Mouse (Mus musculus) forebrain, postnatal 0 days (tissue): ENCODE results near the gene Efcab11. TPM values are rescaled to one million over a fixed set of nuclear protein-coding genes. Genes with fewer than 3 reads are reported as not detected.

Experiments
- ATAC-seq: fragments of 200-750 bp; cut with Nextera tagmentation; 2 replicates; pipeline ENCODE4 v1.8.0; 2017; ENCODE audit warnings: mild to moderate bottlenecking, moderate library complexity
- DNase-seq: peaks from one replicate; pipeline ENCODE4 v3.0.0-alpha.2; 2015
- H3K27ac ChIP-seq: fragments of 300-500 bp; sonication (generic); 2 replicates; pipeline ENCODE4 v1.5.1; 2014; ENCODE audit warnings: low read depth, mild to moderate bottlenecking, antibody characterized with exemption, low read length, moderate library complexity, mixed read lengths
- H3K27me3 ChIP-seq: fragments of 300-500 bp; sonication (generic); 2 replicates; pipeline ENCODE4 v1.6.1; 2014; ENCODE audit warnings: mild to moderate bottlenecking, low read length, mixed read lengths; ENCODE audit not compliant: insufficient read depth
- H3K36me3 ChIP-seq: fragments of 300-500 bp; sonication (generic); 2 replicates; pipeline ENCODE4 v1.6.1; 2014; ENCODE audit warnings: mild to moderate bottlenecking, moderate library complexity; ENCODE audit not compliant: insufficient read depth
- H3K4me1 ChIP-seq: fragments of 300-500 bp; sonication (generic); 2 replicates; pipeline ENCODE4 v1.6.1; 2014; ENCODE audit warnings: antibody characterized with exemption; ENCODE audit not compliant: insufficient read depth
- H3K4me2 ChIP-seq: fragments of 300-500 bp; sonication (generic); 2 replicates; pipeline ENCODE4 v1.6.1; 2014; ENCODE audit warnings: low read depth, mild to moderate bottlenecking, moderate library complexity
- H3K4me3 ChIP-seq: fragments of 300-500 bp; sonication (generic); 2 replicates; pipeline ENCODE4 v1.5.1; 2014; ENCODE audit warnings: low read depth, low read length, mixed read lengths
- H3K9ac ChIP-seq: fragments of 300-500 bp; sonication (generic); 2 replicates; pipeline ENCODE4 v1.6.1; 2014; ENCODE audit warnings: mild to moderate bottlenecking
- H3K9me3 ChIP-seq: fragments of 300-500 bp; sonication (generic); 2 replicates; pipeline ENCODE4 v1.6.1; 2016; ENCODE audit warnings: low read length
- CTCF ChIP-seq: sonication (generic); IDR thresholded peaks from 2 replicates; pipeline ENCODE4 v1.5.1; 2016; ENCODE audit warnings: antibody characterized with exemption, control low read depth, low read depth
- WGBS: fragments of 180-500 bp; shearing (Covaris S2); extraction: QIAGEN DNeasy Blood & Tissue Kit; methylation state at CpG from one replicate; pipeline ENCODE4 v1.1.7; 2014; 5-methylcytosine and 5-hydroxymethylcytosine counted together
- polyA plus RNA-seq: library from polyadenylated mRNA; unstranded; fragments of >200 nt; fragmentation: Nextera tagmentation; extraction: Ambion mirVana; gene quantifications from 2 replicates; pipeline ENCODE4 v1.2.1, GENCODE M21; 2015
- total RNA-seq: library from RNA; depleted of rRNA; stranded (reverse); fragments of >200 nt; gene quantifications from 2 replicates; pipeline ENCODE4 v1.2.3, GENCODE M21; 2014

Gene Efcab11
- total and polyA plus RNA-seq, 2 experiments from 2014 or later: 3.3 to 3.7 TPM

DNA sequence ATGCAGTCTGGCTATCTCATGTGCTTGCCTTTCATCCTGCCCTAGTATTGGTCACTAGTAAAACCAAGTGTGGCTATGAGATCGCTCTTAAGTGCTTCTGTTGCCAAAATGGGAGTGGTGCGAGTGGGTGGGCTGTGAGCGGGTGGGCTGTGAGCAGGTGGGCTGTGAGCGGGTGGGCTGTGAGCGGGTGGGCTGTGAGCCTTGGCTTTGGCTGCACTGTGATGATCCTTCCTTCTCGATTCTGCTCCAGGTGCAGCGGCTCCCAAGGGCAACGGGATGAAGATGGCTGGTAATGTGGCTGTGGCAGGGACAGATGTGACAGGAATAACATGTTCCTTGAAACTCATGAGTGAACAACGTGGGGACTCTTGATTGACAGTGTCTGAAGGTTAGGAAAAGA is 128.0 kb downstream of the Efcab11 start:
- no peaks in the 10 kb centered on the region for H3K9me3 ChIP-seq
- peak; percentile 7; the same call in 1 of the 2 replicates for ATAC-seq
- H3K9ac ChIP-seq: no peak overlapping the region
- H3K27me3 ChIP-seq: no peaks in the 10 kb centered on the region
- H3K36me3 ChIP-seq: no peaks in the 10 kb centered on the region
- H3K4me1 ChIP-seq: peaks cover 8% of the 10 kb centered on the region; the same call in 1 of the 2 replicates
- no peak overlapping the region for H3K27ac ChIP-seq
- no peak for TF ChIP-seq CTCF
- WGBS: 59% methylated on average over 9 of the region's 9 CpGs
- no peak overlapping the region for H3K4me2 ChIP-seq
- no peak overlapping the region for H3K4me3 ChIP-seq
- DNase-seq: no peak

DNA sequence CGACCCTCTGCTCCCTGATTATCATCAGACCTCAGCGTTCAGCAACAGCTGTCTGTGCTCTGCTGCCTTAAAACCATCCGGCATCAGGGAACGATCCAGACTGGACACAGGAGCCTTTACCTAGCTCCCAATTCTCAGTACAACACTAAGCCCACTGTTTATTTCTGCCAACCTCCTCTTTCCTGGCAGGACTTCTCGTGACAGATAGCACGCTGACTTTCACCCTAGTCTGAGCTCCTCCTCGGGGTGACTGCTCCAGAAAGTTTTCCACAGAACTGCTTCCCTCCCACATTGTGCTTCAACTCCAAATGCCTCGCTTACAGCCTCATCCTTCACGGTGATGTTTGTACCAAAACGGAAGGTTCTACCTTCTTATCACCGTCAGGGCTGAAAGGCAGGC is 131.3 kb downstream of the Efcab11 start:
- no peak overlapping the region for H3K27ac ChIP-seq
- no peaks in the 10 kb centered on the region for H3K36me3 ChIP-seq
- ATAC-seq (no peak), DNase-seq (no peak)
- peaks cover 8% of the 10 kb centered on the region; the same call in 1 of the 2 replicates for H3K4me1 ChIP-seq
- 88% methylated on average over 11 of the region's 11 CpGs for WGBS
- no peak overlapping the region for H3K4me3 ChIP-seq
- H3K9ac ChIP-seq: no peak overlapping the region
- TF ChIP-seq CTCF: no peak
- no peak overlapping the region for H3K4me2 ChIP-seq
- H3K9me3 ChIP-seq: no peaks in the 10 kb centered on the region
- H3K27me3 ChIP-seq: no peaks in the 10 kb centered on the region

DNA sequence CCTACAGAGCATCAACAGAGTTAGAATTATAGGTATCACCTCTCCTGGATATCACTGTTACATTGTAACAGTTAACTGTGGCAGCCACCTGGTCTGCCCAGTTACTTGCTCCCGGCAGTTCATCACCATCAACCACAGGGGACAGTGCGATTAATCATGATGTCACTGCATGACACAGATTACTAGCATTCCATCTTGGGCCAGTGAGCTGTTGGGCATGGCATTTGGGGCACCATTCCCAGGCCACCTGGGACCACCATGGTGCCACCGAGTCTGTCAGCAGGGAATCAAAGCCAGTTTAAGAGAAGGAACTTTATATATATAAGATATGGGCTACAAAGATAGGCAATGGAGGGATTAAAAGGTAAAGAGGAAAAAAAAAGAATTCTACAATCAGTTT is 134.8 kb downstream of the Efcab11 start:
- Histone ChIP-seq H3K4me3 (no peak overlapping the region), H3K9me3 (no peaks in the 10 kb centered on the region), H3K4me1 (no peaks in the 10 kb centered on the region), H3K27ac (no peak overlapping the region), H3K9ac (no peak overlapping the region), H3K4me2 (no peak overlapping the region), H3K27me3 (no peaks in the 10 kb centered on the region), H3K36me3 (no peaks in the 10 kb centered on the region)
- ATAC-seq (no peak), DNase-seq (no peak)
- TF ChIP-seq CTCF: no peak
- 80% methylated on average over 3 of the region's 3 CpGs for WGBS

- no peak overlapping the region for H3K4me3 ChIP-seq
- no peaks in the 10 kb centered on the region for H3K9me3 ChIP-seq
- no peak overlapping the region for H3K4me2 ChIP-seq
- ATAC-seq: no peak
- no peaks in the 10 kb centered on the region for H3K27me3 ChIP-seq
- no peak overlapping the region for H3K27ac ChIP-seq
- no peak overlapping the region for H3K9ac ChIP-seq
- H3K36me3 ChIP-seq: no peaks in the 10 kb centered on the region
- WGBS: 91% methylated on average over 8 of the region's 8 CpGs
- TF ChIP-seq CTCF: no peak
- DNase-seq: no peak
- H3K4me1 ChIP-seq: no peaks in the 10 kb centered on the region
Observed at GRCm38 (mm10) chr12:99741631-99742030, 142.6 kb downstream of the Efcab11 start.

DNA sequence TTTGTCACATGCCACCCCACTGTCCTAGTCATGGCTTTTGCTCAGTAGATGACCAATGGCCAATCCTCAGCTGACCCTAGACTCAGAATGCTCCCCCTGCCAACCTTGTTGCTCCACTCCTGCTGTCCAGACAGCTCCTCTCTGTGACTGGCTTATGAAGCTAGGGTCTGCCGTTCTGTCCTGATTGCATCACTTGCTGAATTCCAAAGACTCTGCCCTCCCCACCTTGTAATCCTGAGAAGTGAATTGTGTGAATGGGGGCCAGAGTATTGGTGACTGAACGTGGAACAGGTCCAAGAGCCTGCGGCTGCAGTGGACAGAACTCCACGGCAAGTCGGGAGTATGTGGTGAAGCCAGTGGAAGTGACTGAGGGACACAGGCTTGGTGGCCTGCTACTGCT is 145.0 kb downstream of the Efcab11 start:
- Histone ChIP-seq H3K4me1 (no peaks in the 10 kb centered on the region), H3K36me3 (no peaks in the 10 kb centered on the region), H3K9me3 (no peaks in the 10 kb centered on the region), H3K4me3 (no peak overlapping the region), H3K9ac (no peak overlapping the region), H3K27me3 (no peaks in the 10 kb centered on the region), H3K4me2 (no peak overlapping the region), H3K27ac (no peak overlapping the region)
- DNase-seq (no peak), ATAC-seq (no peak)
- 46% methylated on average over 5 of the region's 5 CpGs for WGBS
- TF ChIP-seq CTCF: no peak

- DNase-seq (no peak), ATAC-seq (no peak)
- H3K4me3 ChIP-seq: no peak overlapping the region
- TF ChIP-seq CTCF: no peak
- no peaks in the 10 kb centered on the region for H3K27me3 ChIP-seq
- no peak overlapping the region for H3K9ac ChIP-seq
- 88% methylated on average over 6 of the region's 6 CpGs for WGBS
- no peak overlapping the region for H3K27ac ChIP-seq
- H3K4me1 ChIP-seq: no peaks in the 10 kb centered on the region
- no peak overlapping the region for H3K4me2 ChIP-seq
- no peaks in the 10 kb centered on the region for H3K9me3 ChIP-seq
- no peaks in the 10 kb centered on the region for H3K36me3 ChIP-seq
Observed at GRCm38 (mm10) chr12:99738256-99738655, 146.0 kb downstream of the Efcab11 start.

DNA sequence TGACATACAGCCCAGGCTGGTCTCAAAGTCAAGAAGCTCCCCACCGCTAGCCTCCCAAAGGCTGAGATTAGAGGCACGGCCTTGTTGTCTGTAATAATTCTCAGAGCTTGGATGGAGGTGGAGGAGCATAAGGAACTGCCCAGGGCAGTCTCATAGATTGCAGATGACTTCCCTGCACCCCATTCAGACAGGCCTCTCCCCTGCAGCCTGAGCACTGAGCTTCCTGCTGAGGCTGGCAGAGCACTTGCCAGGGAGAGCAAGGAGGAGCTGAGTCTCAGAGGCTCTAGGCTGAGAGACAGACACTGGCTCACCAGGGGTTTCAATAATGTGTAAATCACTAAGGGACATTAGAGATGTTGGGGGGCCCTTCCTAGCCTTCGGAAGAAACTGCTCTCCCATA is 147.3 kb downstream of the Efcab11 start:
- no peak for ATAC-seq
- Histone ChIP-seq H3K36me3 (no peaks in the 10 kb centered on the region), H3K9me3 (no peaks in the 10 kb centered on the region), H3K9ac (no peak overlapping the region), H3K27ac (no peak overlapping the region), H3K4me3 (no peak overlapping the region), H3K4me2 (no peak overlapping the region), H3K4me1 (no peaks in the 10 kb centered on the region), H3K27me3 (no peaks in the 10 kb centered on the region)
- no peak for TF ChIP-seq CTCF
- no peak for DNase-seq
- WGBS: 58% methylated on average over 3 of the region's 3 CpGs

DNA sequence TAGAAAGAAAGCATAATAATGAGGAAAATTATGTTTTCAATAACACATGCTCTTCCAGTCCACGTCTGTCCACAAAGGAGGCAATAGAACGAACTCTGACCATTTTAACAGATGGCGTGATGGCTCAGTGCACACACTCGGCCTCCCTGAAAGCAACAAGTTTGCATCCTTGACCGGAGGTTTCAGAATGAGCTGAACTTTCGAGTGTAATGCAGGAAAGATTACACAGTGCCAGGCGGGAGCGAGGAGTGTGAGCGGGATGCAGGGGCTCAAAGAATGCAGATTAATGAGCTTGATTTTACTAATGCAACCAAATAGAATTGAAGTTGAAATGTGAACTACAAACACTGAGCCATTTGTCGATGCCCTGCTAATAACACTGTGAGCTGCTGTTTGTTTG is 149.1 kb downstream of the Efcab11 start:
- Histone ChIP-seq H3K27ac (no peak overlapping the region), H3K9me3 (no peaks in the 10 kb centered on the region), H3K36me3 (no peaks in the 10 kb centered on the region), H3K9ac (no peak overlapping the region), H3K27me3 (no peaks in the 10 kb centered on the region), H3K4me1 (no peaks in the 10 kb centered on the region), H3K4me2 (no peak overlapping the region), H3K4me3 (no peak overlapping the region)
- no peak for DNase-seq
- no peak for TF ChIP-seq CTCF
- 18% methylated on average over 10 of the region's 10 CpGs for WGBS
- no peak for ATAC-seq
